Mouse (Mus musculus) cerebellum, adult 11-12 months (tissue): ENCODE measurements at regions not wholly inside any gene's neighbourhood (a gene's known extent, or its start where the extent isn't known, plus 50 kb on each side); places are given as distances from the start of the nearest gene placed in this dataset.

ENCODE experiments used
- DNase-seq: peaks from one replicate; pipeline ENCODE4 v3.0.0; 2022

DNA sequence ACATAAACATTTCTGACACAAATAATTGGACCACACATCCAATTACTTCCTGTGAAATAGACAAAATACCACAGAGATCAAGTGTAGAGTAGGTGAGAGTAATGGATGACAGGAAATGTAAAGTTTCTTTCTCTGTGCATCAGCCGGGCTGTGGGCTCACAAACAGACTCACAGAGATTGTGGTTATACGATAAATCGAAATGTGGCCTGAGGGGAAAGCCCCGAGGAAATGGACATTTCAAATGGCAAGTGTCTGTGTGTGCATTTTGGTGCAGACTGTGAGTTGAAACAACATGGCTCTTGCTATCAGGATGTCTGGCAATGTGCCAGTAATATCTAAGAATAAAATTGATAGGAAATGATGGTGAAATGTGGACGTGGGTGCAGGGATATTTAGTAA, 234.8 kb upstream of the Meis1 start:
- no peak for DNase-seq

DNA sequence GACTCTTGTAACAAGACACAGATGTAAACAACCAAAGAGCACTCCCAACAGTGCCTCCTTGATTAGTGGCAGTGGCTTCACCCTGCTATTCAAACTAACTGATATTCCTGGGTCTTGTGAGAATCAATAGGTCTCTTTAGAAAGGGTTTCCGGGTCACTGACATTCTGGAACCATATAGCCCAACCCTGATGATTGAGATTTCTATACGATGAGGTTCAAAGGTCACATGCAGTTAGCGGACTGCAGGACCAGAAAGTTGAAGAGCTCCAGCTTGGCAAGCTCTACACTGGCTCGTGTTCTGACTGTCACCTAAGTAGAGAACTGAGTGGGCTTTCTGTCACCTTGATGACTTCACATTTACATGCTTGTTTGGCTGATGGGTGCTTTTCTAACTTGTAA, 235.4 kb upstream of the Meis1 start:
- DNase-seq: no peak

- DNase-seq: no peak
Measured at GRCm38 (mm10) chr11:19257549-19257948, 238.8 kb upstream of the Meis1 start.

DNA sequence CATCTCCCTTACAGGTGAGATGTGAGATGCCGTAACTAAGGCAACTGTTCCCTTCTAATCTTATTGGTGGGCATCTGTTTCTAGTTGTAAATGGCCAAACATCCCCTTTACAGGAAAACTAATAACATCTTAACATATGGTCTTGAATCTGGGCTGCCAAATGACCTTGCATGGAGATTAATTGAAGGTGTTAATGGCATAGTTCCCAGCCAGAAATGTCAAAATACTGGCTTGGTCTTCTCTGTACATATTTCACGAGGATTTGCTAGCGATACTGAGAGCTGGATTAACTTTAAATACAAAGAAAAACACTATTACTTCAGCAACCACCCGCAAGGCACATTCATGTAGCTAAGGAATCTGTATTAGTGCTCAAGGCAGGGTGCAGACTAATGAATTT, 244.0 kb upstream of the Meis1 start:
- no peak for DNase-seq

DNA sequence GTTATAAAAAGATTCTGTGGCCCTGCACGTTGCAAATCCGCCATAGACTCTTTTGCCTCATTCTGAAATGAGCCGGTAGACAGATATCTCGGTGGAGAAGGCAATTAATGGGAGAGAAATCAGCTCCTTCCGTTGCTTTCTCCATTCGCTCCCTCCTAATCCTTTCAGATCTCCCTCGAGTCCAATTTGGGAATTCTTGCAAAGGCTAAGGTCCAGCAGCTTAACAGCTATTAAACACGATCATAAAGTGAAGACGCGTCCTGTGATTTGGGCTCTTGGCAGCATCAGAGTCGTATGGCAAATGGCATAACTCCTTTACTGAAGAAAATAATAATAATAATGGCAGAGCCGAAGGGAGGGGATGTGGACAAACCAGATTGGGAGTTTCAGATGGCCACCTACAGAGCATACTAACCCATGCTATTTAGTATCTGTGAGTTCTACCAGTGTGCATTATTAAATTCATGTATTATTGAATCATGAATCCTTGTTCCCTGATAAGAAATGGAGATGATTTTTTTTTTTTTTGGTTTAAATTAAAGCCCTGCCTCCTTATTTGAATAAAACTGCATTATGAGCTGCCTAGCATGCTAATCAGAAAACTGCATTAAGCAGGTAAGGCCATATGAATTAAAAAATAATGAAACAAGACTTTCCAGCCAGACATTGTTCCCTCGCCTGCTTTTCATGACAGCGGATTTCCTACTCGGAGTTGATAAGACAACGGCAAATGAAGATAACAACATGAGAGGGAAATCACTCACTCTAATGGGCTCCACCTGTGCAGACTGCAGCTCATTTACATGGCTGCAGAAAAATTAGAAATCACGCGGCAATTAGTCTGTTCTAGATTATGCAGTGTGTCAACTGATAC, 246.2 kb upstream of the Meis1 start:
- no peak for DNase-seq

GRCm38 (mm10) chr11:19265672-19265972, 246.8 kb upstream of the Meis1 start:
- DNase-seq: no peak

DNA sequence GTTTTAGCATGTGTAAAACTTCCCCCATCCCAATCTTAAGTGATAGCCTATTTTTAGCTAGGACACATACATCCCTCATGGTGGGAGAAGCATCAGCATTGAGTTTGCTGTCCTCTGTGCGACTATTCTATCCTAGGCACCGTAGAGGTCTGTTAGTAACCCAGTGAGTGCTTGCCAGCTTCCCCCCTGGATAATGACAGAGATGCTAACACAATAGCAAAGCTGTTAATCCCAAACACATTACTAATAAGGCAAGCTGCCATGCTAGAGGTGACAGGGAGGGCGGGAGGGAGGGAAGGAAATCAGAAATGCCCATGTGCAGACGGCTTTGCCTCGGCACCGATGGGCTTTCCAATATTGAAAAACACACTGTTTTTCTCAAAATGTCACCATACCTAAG, 272.2 kb upstream of the Meis1 start:
- no peak for DNase-seq

GRCm38 (mm10) chr11:19299411-19299810, 280.6 kb upstream of the Meis1 start:
- no peak for DNase-seq

DNA sequence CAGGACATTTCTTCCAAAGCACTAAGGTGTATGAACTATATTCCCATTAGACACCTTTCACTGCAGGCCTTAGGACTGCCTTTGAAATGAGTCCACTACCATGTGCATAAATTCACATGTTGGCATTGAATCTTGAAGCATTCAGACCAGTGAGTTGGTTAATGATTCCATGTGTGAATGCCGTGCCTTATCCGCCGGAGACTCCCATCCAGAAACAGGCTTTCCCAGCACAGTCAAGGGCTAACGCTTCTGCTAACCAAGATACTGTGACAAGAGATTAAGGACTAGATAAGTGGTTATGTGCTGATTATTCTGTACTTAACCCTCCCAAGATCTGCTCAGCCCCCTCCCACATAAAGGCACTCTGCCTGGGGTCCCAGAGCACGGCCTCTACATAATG, 287.9 kb upstream of the Meis1 start:
- no peak for DNase-seq

GRCm38 (mm10) chr11:19330685-19331239, 312.0 kb upstream of the Meis1 start:
- DNase-seq: no peak

GRCm38 (mm10) chr11:19332274-19332673, 313.5 kb upstream of the Meis1 start:
- DNase-seq: no peak

DNA sequence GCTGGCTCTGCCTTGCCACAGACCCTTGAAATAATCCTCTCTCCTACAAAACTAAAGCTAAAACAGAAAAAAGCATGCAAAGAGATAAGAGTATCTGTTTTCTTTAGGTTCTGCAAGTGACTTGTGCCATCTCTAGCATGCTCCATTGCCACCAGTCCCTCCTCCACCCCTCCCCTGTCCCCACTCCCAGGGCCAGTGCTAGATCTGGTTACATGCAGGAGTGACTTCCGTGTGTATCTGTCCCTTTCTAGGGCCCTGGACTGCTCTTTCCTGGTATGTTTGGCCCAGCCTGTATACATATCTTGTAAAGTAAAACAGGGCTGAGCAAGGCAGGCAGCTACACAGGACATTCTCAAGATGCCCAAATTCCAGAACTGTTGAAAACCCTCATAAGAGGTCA, 313.9 kb upstream of the Meis1 start:
- DNase-seq: no peak

DNA sequence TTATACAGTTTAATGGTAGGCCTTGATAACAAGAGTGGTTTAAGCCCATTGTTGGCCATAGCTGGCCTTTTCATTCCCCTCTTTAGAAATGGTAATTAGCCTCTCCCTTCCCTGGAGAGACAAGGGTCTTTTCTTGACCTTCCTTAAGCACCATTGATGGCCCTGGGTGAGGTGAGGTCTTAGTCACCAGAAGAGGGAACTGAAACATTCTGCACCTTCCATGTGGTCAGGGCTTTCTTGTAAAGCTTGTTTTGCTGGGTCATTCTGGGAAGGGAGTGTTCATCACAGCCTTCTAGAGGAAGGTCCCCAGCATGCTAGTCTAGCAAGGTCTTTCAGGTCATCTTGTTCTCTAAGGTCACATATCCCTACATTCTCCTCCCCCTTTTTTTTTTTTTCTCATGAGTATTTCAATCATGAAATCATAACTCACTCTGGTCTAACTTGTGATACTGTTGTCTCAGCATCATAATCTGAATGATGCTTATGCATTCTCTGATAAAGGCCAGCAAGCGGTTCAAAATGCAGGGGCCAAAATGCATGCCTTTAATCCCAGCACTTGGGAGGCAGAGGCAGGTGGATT, 315.2 kb upstream of the Meis1 start:
- DNase-seq: no peak

- no peak for DNase-seq
Measured at GRCm38 (mm10) chr11:19335384-19335783, 316.6 kb upstream of the Meis1 start.

DNA sequence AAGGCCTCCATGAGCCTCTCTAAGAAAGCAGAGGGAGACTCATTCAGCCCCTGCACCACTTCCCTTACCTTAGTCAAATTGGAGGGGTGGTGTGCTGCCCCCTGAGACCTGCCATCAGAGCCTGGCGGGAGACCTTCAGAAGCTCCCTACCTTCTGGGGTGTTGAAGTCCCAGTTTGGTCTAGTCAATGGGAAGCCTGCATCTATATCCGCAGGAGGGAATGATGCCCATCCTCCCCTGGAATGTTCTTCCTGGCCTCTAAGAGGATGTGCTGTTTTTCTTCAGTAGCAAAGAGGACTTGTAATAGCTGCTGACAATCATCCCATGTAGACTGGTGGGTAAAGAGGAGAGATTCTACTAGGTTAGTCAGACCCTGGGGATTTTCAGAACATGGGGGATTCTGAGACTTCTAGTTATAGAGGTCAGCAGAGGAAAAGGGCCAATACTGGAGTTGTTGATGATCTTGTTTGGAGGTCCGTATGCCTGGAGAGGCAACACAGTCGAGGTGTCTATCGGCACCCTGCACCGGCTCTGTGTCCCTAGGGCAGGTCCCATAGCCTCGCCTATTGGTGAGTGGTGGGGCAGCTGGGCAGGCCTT, 321.0 kb upstream of the Meis1 start:
- DNase-seq: no peak

DNA sequence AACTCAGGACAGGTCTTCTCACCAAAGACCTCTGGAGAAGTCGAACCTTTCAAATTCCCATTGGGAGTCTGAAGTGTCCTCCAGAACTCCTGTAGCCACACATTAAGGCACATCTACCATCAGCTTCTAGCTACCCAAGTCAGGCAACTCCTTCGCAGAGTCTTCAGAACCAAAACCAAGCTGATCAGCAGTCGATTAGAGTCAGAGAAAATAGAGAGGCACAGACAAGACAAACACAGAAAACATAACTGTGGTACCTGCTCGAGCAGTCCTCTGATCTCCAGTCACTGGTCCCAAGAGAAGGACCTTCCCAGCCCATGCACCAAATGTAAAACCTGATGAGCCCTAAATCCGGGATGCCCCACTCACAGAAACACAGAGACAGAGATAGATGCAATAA, 322.1 kb upstream of the Meis1 start:
- DNase-seq: no peak

DNA sequence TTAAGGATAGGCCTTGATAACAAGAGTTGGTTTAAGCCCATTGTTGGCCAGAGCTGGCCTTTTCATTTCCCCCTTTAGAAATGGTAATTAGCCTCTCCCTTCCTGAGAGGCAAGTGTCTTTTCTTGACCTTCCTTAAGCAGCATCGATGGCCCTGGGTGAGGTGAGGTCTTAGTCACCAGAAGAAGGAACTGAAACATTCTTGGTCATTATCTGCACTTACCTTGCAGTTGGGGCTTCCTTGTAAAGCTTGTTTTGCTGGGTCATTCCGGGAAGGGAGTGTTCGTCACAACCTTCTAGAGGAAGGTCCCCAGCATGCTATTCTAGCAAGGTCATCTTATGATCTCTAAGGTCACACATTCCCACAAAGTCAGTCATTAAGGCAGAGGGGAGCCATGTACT, 322.6 kb upstream of the Meis1 start:
- no peak for DNase-seq

DNA sequence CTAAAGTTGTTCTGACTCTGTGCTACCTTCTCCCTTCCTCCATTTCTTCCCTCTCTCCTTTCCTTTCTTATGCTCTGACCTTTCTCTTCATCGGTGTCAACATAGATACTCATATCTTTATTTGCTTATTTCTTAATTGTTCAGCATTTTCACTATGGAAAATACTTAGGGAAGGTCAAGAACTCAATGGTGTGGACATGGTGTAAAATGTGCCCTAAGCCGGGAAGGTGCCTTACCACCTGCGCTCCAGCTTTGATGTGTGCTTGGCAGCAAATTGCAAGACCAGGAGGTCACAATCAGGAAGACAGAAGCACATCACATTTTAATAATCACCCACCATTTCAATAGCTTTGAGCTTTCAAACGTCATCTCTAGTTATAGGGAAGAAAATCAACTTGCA, 324.0 kb upstream of the Meis1 start:
- no peak for DNase-seq

- DNase-seq: no peak
Measured at GRCm38 (mm10) chr11:19346276-19346826, 327.6 kb upstream of the Meis1 start.

- DNase-seq: no peak
Measured at GRCm38 (mm10) chr11:19350331-19351242, 331.8 kb upstream of the Meis1 start.

- DNase-seq: no peak
Measured at GRCm38 (mm10) chr11:19351243-19351787, 332.5 kb upstream of the Meis1 start.

- DNase-seq: no peak
Measured at GRCm38 (mm10) chr11:19353706-19354105, 334.9 kb upstream of the Meis1 start.
